Mouse (Mus musculus): ENCODE measurements around the gene Phldb1.

Phldb1 gene

GRCm38 (mm10) chr9:44710213-44710612 lies 24.8 kb downstream of the Phldb1 start:
- no peak for DNase-seq (ENCODE audit: low read depth in 1 of 2, low spot score in 2 of 2)

GRCm38 (mm10) chr9:44709600-44709999 lies 25.4 kb downstream of the Phldb1 start:
- DNase-seq (ENCODE audit: low read depth in 1 of 2, low spot score in 2 of 2): no peak

GRCm38 (mm10) chr9:44708925-44709324 lies 26.1 kb downstream of the Phldb1 start:
- no peak for DNase-seq (ENCODE audit: low read depth in 1 of 2, low spot score in 2 of 2)

GRCm38 (mm10) chr9:44708429-44708765 lies 26.6 kb downstream of the Phldb1 start:
- no peak for DNase-seq (ENCODE audit: low read depth in 1 of 2, low spot score in 2 of 2)

GRCm38 (mm10) chr9:44707749-44708428 lies 27.1 kb downstream of the Phldb1 start:
- no peak for DNase-seq (ENCODE audit: low read depth in 1 of 2, low spot score in 2 of 2)

GRCm38 (mm10) chr9:44699730-44700129 lies 35.3 kb downstream of the Phldb1 start:
- DNase-seq (ENCODE audit: low read depth in 1 of 2, low spot score in 2 of 2): no peak

- DNase-seq (ENCODE audit: low read depth in 1 of 2, low spot score in 2 of 2): no peak
Observed at GRCm38 (mm10) chr9:44699196-44699595, 35.8 kb downstream of the Phldb1 start.

GRCm38 (mm10) chr9:44697866-44698265 lies 37.1 kb downstream of the Phldb1 start:
- DNase-seq (ENCODE audit: low read depth in 1 of 2, low spot score in 2 of 2): no peak

GRCm38 (mm10) chr9:44693071-44693470 lies 41.9 kb downstream of the Phldb1 start:
- no peak for DNase-seq (ENCODE audit: low read depth in 1 of 2, low spot score in 2 of 2)

GRCm38 (mm10) chr9:44691671-44692520 lies 43.1 kb downstream of the Phldb1 start:
- no peak for DNase-seq (ENCODE audit: low read depth in 1 of 2, low spot score in 2 of 2)

GRCm38 (mm10) chr9:44690641-44691040 lies 44.4 kb downstream of the Phldb1 start:
- no peak for DNase-seq (ENCODE audit: low read depth in 1 of 2, low spot score in 2 of 2)

- no peak for DNase-seq (ENCODE audit: low read depth in 1 of 2, low spot score in 2 of 2)
Observed at GRCm38 (mm10) chr9:44688013-44688412, 47.0 kb downstream of the Phldb1 start.

GRCm38 (mm10) chr9:44686638-44687037 lies 48.4 kb downstream of the Phldb1 start:
- no peak for DNase-seq (ENCODE audit: low read depth in 1 of 2, low spot score in 2 of 2)

GRCm38 (mm10) chr9:44685346-44686330 lies 49.4 kb downstream of the Phldb1 start:
- peak in 1 of 2 experiments; percentile 52 for DNase-seq (ENCODE audit: low read depth in 1 of 2, low spot score in 2 of 2)

GRCm38 (mm10) chr9:44683046-44683445 lies 52.0 kb downstream of the Phldb1 start:
- DNase-seq (ENCODE audit: low read depth in 1 of 2, low spot score in 2 of 2): no peak

- no peak for DNase-seq (ENCODE audit: low read depth in 1 of 2, low spot score in 2 of 2)
Observed at GRCm38 (mm10) chr9:44679565-44679964, 55.4 kb downstream of the Phldb1 start.

- DNase-seq (ENCODE audit: low read depth in 1 of 2, low spot score in 2 of 2): no peak
Observed at GRCm38 (mm10) chr9:44678288-44678871, 56.6 kb downstream of the Phldb1 start.

GRCm38 (mm10) chr9:44673005-44673404 lies 62.0 kb downstream of the Phldb1 start, which contains the start of gene Treh:
Treh (plus strand) TSS chr9:44673233.
- no peak for DNase-seq (ENCODE audit: low read depth in 1 of 2, low spot score in 2 of 2)

- no peak for DNase-seq (ENCODE audit: low read depth in 1 of 2, low spot score in 2 of 2)
Observed at GRCm38 (mm10) chr9:44672291-44672865, 62.6 kb downstream of the Phldb1 start.

GRCm38 (mm10) chr9:44671416-44671815 lies 63.6 kb downstream of the Phldb1 start:
- no peak for DNase-seq (ENCODE audit: low read depth in 1 of 2, low spot score in 2 of 2)
